In the genomic region with DNA sequence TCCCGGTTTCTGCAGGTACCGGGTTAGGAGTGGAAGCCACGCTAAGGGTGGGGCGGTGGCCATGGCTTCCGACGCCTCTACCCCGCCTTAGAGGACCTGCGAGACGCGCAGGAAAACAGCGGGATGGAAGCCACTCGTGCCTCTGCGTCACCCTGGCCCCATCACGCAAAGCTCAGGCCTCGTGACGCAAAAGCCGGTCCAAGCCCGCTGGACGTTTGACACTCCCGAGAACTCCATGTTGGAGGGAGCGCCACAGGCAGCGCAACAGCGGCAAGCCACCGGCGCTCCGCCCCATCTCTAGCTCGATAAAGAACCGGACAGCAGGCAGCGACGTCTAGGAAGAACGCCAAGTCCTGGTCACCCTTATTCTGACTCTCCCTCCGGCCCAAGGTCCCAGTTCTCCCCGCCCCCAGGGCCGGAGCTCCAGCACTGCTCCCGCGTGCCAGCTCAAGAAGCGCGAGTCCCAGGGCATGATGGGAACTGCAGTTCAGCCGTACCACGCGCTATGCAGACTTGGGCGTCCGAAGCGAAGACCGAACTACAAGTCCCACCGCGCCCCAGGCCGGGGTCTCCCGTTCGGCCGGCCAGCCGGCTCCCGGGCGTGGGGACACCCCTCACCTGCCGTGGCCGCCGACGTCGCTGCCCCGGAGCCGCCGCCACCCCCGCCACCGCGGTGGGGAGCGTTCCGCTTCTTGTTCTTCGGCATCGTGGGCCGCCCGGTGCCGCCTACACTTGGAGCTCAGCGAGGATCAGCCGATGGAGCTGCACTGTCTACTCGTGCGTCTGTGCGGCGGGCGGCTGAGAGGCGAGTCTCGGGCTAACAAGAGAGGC, we compare ENCODE assay signal across 8 mouse cellular contexts. TPM values are rescaled to one million over a fixed set of nuclear protein-coding genes. Genes with fewer than 3 reads are reported as not detected.
DNase-seq lines count a peak whose midpoint lies in the region; ATAC-seq and TF ChIP-seq lines count a peak whose summit lies in the region.

No protein-coding gene starts in this region.

- peak; percentile 89 for TF ChIP-seq EP300 in heart, adult 2 months (IDR thresholded peaks at IDR 0.05; ENCODE audit: insufficient read depth, low read depth, low read length)

- H3K4me1 ChIP-seq in embryonic facial prominence, embryonic 13.5 days: peaks cover 16% of the 10 kb centered on the region
- H3K4me1 ChIP-seq in heart, adult 2 months (ENCODE audit: control insufficient read depth, insufficient read depth, low read length): peaks cover 5% of the 10 kb centered on the region; the same call in 1 of the 2 replicates
- peaks cover 12% of the 10 kb centered on the region for H3K4me1 ChIP-seq in kidney, adult 2 months (ENCODE audit: control insufficient read depth, insufficient read depth, low read length)
- H3K4me1 ChIP-seq in limb, embryonic 11.5 days (ENCODE audit: control insufficient read depth, insufficient read depth, low read length): peaks cover 8% of the 10 kb centered on the region; the same call in 1 of the 2 replicates
- H3K4me1 ChIP-seq in midbrain, embryonic 13.5 days (replicated peaks): peaks cover 25% of the 10 kb centered on the region
- H3K4me1 ChIP-seq in small intestine, adult 2 months (ENCODE audit: control insufficient read depth, insufficient read depth, insufficient read length, low read length): peaks cover 5% of the 10 kb centered on the region; the same call in 1 of the 2 replicates

- peak; percentile 73 for TF ChIP-seq POLR2A in heart, adult 2 months (IDR thresholded peaks at IDR 0.05; ENCODE audit: insufficient read depth, low read depth, low read length)
- TF ChIP-seq POLR2A in kidney, adult 2 months (IDR thresholded peaks at IDR 0.05; ENCODE audit: low read depth, low read length): peak; percentile 34
- peak; percentile 48; the same call in 1 of the 2 replicates for TF ChIP-seq POLR2A in small intestine, adult 2 months (IDR thresholded peaks at IDR 0.05; ENCODE audit: low read depth, low read length)

- H3K9me3 ChIP-seq in embryonic facial prominence, embryonic 13.5 days: no peaks in the 10 kb centered on the region
- no peaks in the 10 kb centered on the region for H3K9me3 ChIP-seq in limb, embryonic 11.5 days (ENCODE audit: control insufficient read depth, low read length)
- no peaks in the 10 kb centered on the region for H3K9me3 ChIP-seq in midbrain, embryonic 13.5 days

- peak; percentile 93 for ATAC-seq in embryonic facial prominence, embryonic 13.5 days (ENCODE audit: insufficient number of reproducible peaks, insufficient read depth, low FRiP score, low TSS enrichment, low read depth)
- ATAC-seq in limb, embryonic 11.5 days (ENCODE audit: insufficient number of reproducible peaks, low FRiP score, low TSS enrichment, low read depth): peak; percentile 92
- ATAC-seq in midbrain, embryonic 13.5 days: peak; percentile 95

- peaks cover 2% of the 10 kb centered on the region for H3K79me2 ChIP-seq in heart, adult 2 months (replicated peaks; ENCODE audit: control insufficient read depth, insufficient read depth, low read length)

- DNase-seq in 416B (ENCODE audit: low read depth): peak; percentile 96
- DNase-seq in adrenal gland, postnatal 4 days (ENCODE audit: low spot score in 2 of 2): peak; percentile 75 to 90
- peak; percentile 94 to 98 for DNase-seq in heart, adult 2 months
- DNase-seq in kidney, adult 2 months: peak; percentile 99
- peak; percentile 94 for DNase-seq in limb, embryonic 11.5 days (ENCODE audit: low spot score)

- H3K9ac ChIP-seq in embryonic facial prominence, embryonic 13.5 days: peak overlapping the region; percentile 93
- peak overlapping the region; percentile 91 for H3K9ac ChIP-seq in heart, adult 2 months (ENCODE audit: low read depth, low read length)
- H3K9ac ChIP-seq in limb, embryonic 11.5 days (ENCODE audit: low read length): peak overlapping the region; percentile 89
- peak overlapping the region; percentile 92 for H3K9ac ChIP-seq in midbrain, embryonic 13.5 days (replicated peaks)

- intact Hi-C loops in heart, adult 2 months (cut with DNase I): loop anchor here (5.0 kb wide), 2 partner anchors 225 to 805 kb away; partner anchors contain the start of genes Dock4 and Zfp277

- peak overlapping the region; percentile 98 for H3K4me3 ChIP-seq in embryonic facial prominence, embryonic 13.5 days
- peak overlapping the region; percentile 90 for H3K4me3 ChIP-seq in heart, adult 2 months
- H3K4me3 ChIP-seq in kidney, adult 2 months (ENCODE audit: insufficient read depth, low read depth, low read length): peak overlapping the region; percentile 79
- H3K4me3 ChIP-seq in limb, embryonic 11.5 days (ENCODE audit: low read depth, low read length): peak overlapping the region; percentile 94
- peak overlapping the region; percentile 94 for H3K4me3 ChIP-seq in midbrain, embryonic 13.5 days (replicated peaks)
- peak overlapping the region; percentile 84 for H3K4me3 ChIP-seq in small intestine, adult 2 months (ENCODE audit: low read depth, low read length)

- under 1% methylated on average over 81 of the region's 81 CpGs for WGBS in embryonic facial prominence, embryonic 13.5 days
- WGBS in heart, adult 2 months: under 1% methylated on average over 81 of the region's 81 CpGs
- under 1% methylated on average over 81 of the region's 81 CpGs for WGBS in kidney, adult 2 months
- under 1% methylated on average over 80 of the region's 81 CpGs for WGBS in limb, embryonic 11.5 days
- under 1% methylated on average over 81 of the region's 81 CpGs for WGBS in midbrain, embryonic 13.5 days
- WGBS in small intestine, adult 2 months: under 1% methylated on average over 81 of the region's 81 CpGs

- peak overlapping the region; percentile 74 for H3K4me2 ChIP-seq in embryonic facial prominence, embryonic 13.5 days
- H3K4me2 ChIP-seq in limb, embryonic 11.5 days (ENCODE audit: low read depth, severe bottlenecking): peak overlapping the region; percentile 68
- H3K4me2 ChIP-seq in midbrain, embryonic 13.5 days (replicated peaks): peak overlapping the region; percentile 68

- TF ChIP-seq CTCF in heart, adult 2 months (IDR thresholded peaks at IDR 0.05): peak; percentile 55
- TF ChIP-seq CTCF in kidney, adult 2 months (conservative IDR thresholded peaks at IDR 0.05; ENCODE audit: insufficient read depth, insufficient read length, low read depth, low read length): no peak
- TF ChIP-seq CTCF in small intestine, adult 2 months (IDR thresholded peaks at IDR 0.05; ENCODE audit: extremely low read depth, insufficient read length, insufficient replicate concordance, low read depth, low read length): no peak

- peak overlapping the region; percentile 94 for H3K27ac ChIP-seq in embryonic facial prominence, embryonic 13.5 days
- H3K27ac ChIP-seq in heart, adult 2 months: peak overlapping the region; percentile 93
- peak overlapping the region; percentile 92 for H3K27ac ChIP-seq in kidney, adult 2 months (ENCODE audit: insufficient read depth, low read depth, low read length)
- peak overlapping the region; percentile 83 for H3K27ac ChIP-seq in limb, embryonic 11.5 days (replicated peaks; ENCODE audit: low read depth, low read length)
- peak overlapping the region; percentile 96 for H3K27ac ChIP-seq in midbrain, embryonic 13.5 days
- peak overlapping the region; percentile 97 for H3K27ac ChIP-seq in small intestine, adult 2 months (ENCODE audit: insufficient read depth, low read depth, low read length)

- H3K27me3 ChIP-seq in embryonic facial prominence, embryonic 13.5 days: no peaks in the 10 kb centered on the region
- H3K27me3 ChIP-seq in heart, adult 2 months (ENCODE audit: control insufficient read depth, insufficient read depth, low read length): no peaks in the 10 kb centered on the region
- H3K27me3 ChIP-seq in kidney, adult 2 months (replicated peaks; ENCODE audit: control insufficient read depth, insufficient read depth, low read length): no peaks in the 10 kb centered on the region
- no peaks in the 10 kb centered on the region for H3K27me3 ChIP-seq in limb, embryonic 11.5 days (ENCODE audit: control insufficient read depth, insufficient read depth, low read length)
- no peaks in the 10 kb centered on the region for H3K27me3 ChIP-seq in midbrain, embryonic 13.5 days
- no peaks in the 10 kb centered on the region for H3K27me3 ChIP-seq in small intestine, adult 2 months (ENCODE audit: control insufficient read depth, insufficient read depth, low read length)

- peaks cover 3% of the 10 kb centered on the region; the same call in 1 of the 2 replicates for H3K36me3 ChIP-seq in embryonic facial prominence, embryonic 13.5 days
- peaks cover 9% of the 10 kb centered on the region for H3K36me3 ChIP-seq in heart, adult 2 months (ENCODE audit: control insufficient read depth, insufficient read depth, low read length)
- no peaks in the 10 kb centered on the region for H3K36me3 ChIP-seq in kidney, adult 2 months (ENCODE audit: control insufficient read depth, insufficient read depth, low read length)
- H3K36me3 ChIP-seq in limb, embryonic 11.5 days (ENCODE audit: control insufficient read depth, insufficient read depth, low read length): no peaks in the 10 kb centered on the region
- no peaks in the 10 kb centered on the region for H3K36me3 ChIP-seq in midbrain, embryonic 13.5 days
- H3K36me3 ChIP-seq in small intestine, adult 2 months (ENCODE audit: control insufficient read depth, insufficient read depth, low read length): no peaks in the 10 kb centered on the region

RNA-seq across cellular contexts. Expression of gene Lsmem1, which starts 23.2 kb away (rescaled TPM):
- total RNA-seq in adrenal gland, postnatal 4 days (2021): 1 to 10 TPM in 1 of 2 experiments, under 1 TPM in 1; 0.53 to 1.0 TPM
- polyA plus RNA-seq in embryonic facial prominence, embryonic 13.5 days (2015; fragmentation: Nextera tagmentation; extraction: Ambion mirVana): 0.22 TPM in 1 of 2 replicates, not detected in the other
- total RNA-seq in heart, adult 2 months (2021): 10 to 100 TPM; 43.2 to 45.4 TPM
- 22.2 and 39.4 TPM in 2 replicates for polyA plus RNA-seq in heart, adult 2 months (2012; rRNA removed)
- polyA plus RNA-seq in kidney, adult 2 months (2012; rRNA removed): 0.20 TPM in 1 of 2 replicates, not detected in the other
- polyA plus RNA-seq in limb, embryonic 11.5 days (2014; fragmentation: Nextera tagmentation; extraction: Ambion mirVana): not detected in 2 replicates
- not detected in 2 replicates for polyA plus RNA-seq in midbrain, embryonic 13.5 days (2015; fragmentation: Nextera tagmentation; extraction: Ambion mirVana)
- polyA plus RNA-seq in small intestine, adult 2 months (2012; rRNA removed): not detected in 2 replicates

RNA-seq across cellular contexts. Expression of gene Ifrd1, which starts 25.8 kb away (rescaled TPM):
- 100 to 1,000 TPM; 169 to 176 TPM for total RNA-seq in adrenal gland, postnatal 4 days (2021)
- polyA plus RNA-seq in embryonic facial prominence, embryonic 13.5 days (2015; fragmentation: Nextera tagmentation; extraction: Ambion mirVana): 113 and 121 TPM in 2 replicates
- 10 to 100 TPM; 85.1 to 87.6 TPM for total RNA-seq in heart, adult 2 months (2021)
- 14.1 and 34.8 TPM in 2 replicates for polyA plus RNA-seq in heart, adult 2 months (2012; rRNA removed)
- 7.9 and 8.2 TPM in 2 replicates for polyA plus RNA-seq in kidney, adult 2 months (2012; rRNA removed)
- polyA plus RNA-seq in limb, embryonic 11.5 days (2014; fragmentation: Nextera tagmentation; extraction: Ambion mirVana): 135 and 137 TPM in 2 replicates
- 164 and 172 TPM in 2 replicates for polyA plus RNA-seq in midbrain, embryonic 13.5 days (2015; fragmentation: Nextera tagmentation; extraction: Ambion mirVana)
- 29.1 and 131 TPM in 2 replicates for polyA plus RNA-seq in small intestine, adult 2 months (2012; rRNA removed)

Comparison
In these comparisons a context has a peak if more than half of its experiments do, and no peak if none do; other contexts are left out.
1. Peak in every context shown above with its lines: DNase-seq, ATAC-seq, H3K4me3 ChIP-seq and H3K27ac ChIP-seq.
2. RNA of gene Lsmem1, which starts 23.2 kb away (polyA plus RNA-seq): 22.2 to 39.4 TPM in heart, adult 2 months; 0.20 TPM in kidney, adult 2 months, not detected in midbrain, embryonic 13.5 days, not detected in limb, embryonic 11.5 days, not detected in small intestine, adult 2 months and 0.22 TPM in embryonic facial prominence, embryonic 13.5 days; every median in the first group is over 10 times any median in the second.